Mouse (Mus musculus) forebrain, postnatal 0 days (tissue): ENCODE measurements around the gene Afap1. TPM values are rescaled to one million over a fixed set of nuclear protein-coding genes. Genes with fewer than 3 reads are reported as not detected.

Experiments used
- ATAC-seq: fragments of 200-750 bp; cut with Nextera tagmentation; 2 replicates; pipeline ENCODE4 v1.8.0; 2017; ENCODE audit warnings: mild to moderate bottlenecking, moderate library complexity
- DNase-seq: peaks from one replicate; pipeline ENCODE4 v3.0.0-alpha.2; 2015
- H3K27ac ChIP-seq: fragments of 300-500 bp; sonication (generic); 2 replicates; pipeline ENCODE4 v1.5.1; 2014; ENCODE audit warnings: low read depth, mild to moderate bottlenecking, antibody characterized with exemption, low read length, moderate library complexity, mixed read lengths
- H3K27me3 ChIP-seq: fragments of 300-500 bp; sonication (generic); 2 replicates; pipeline ENCODE4 v1.6.1; 2014; ENCODE audit warnings: mild to moderate bottlenecking, low read length, mixed read lengths; ENCODE audit not compliant: insufficient read depth
- H3K36me3 ChIP-seq: fragments of 300-500 bp; sonication (generic); 2 replicates; pipeline ENCODE4 v1.6.1; 2014; ENCODE audit warnings: mild to moderate bottlenecking, moderate library complexity; ENCODE audit not compliant: insufficient read depth
- H3K4me1 ChIP-seq: fragments of 300-500 bp; sonication (generic); 2 replicates; pipeline ENCODE4 v1.6.1; 2014; ENCODE audit warnings: antibody characterized with exemption; ENCODE audit not compliant: insufficient read depth
- H3K4me2 ChIP-seq: fragments of 300-500 bp; sonication (generic); 2 replicates; pipeline ENCODE4 v1.6.1; 2014; ENCODE audit warnings: low read depth, mild to moderate bottlenecking, moderate library complexity
- H3K4me3 ChIP-seq: fragments of 300-500 bp; sonication (generic); 2 replicates; pipeline ENCODE4 v1.5.1; 2014; ENCODE audit warnings: low read depth, low read length, mixed read lengths
- H3K9ac ChIP-seq: fragments of 300-500 bp; sonication (generic); 2 replicates; pipeline ENCODE4 v1.6.1; 2014; ENCODE audit warnings: mild to moderate bottlenecking
- H3K9me3 ChIP-seq: fragments of 300-500 bp; sonication (generic); 2 replicates; pipeline ENCODE4 v1.6.1; 2016; ENCODE audit warnings: low read length
- CTCF ChIP-seq: sonication (generic); IDR thresholded peaks from 2 replicates; pipeline ENCODE4 v1.5.1; 2016; ENCODE audit warnings: antibody characterized with exemption, control low read depth, low read depth
- WGBS: fragments of 180-500 bp; shearing (Covaris S2); extraction: QIAGEN DNeasy Blood & Tissue Kit; methylation state at CpG from one replicate; pipeline ENCODE4 v1.1.7; 2014; 5-methylcytosine and 5-hydroxymethylcytosine counted together
- polyA plus RNA-seq: library from polyadenylated mRNA; unstranded; fragments of >200 nt; fragmentation: Nextera tagmentation; extraction: Ambion mirVana; gene quantifications from 2 replicates; pipeline ENCODE4 v1.2.1, GENCODE M21; 2015
- total RNA-seq: library from RNA; depleted of rRNA; stranded (reverse); fragments of >200 nt; gene quantifications from 2 replicates; pipeline ENCODE4 v1.2.3, GENCODE M21; 2014

The Afap1 gene
- total and polyA plus RNA-seq, 2 experiments from 2014 or later = 48.2 to 49.3 TPM

DNA sequence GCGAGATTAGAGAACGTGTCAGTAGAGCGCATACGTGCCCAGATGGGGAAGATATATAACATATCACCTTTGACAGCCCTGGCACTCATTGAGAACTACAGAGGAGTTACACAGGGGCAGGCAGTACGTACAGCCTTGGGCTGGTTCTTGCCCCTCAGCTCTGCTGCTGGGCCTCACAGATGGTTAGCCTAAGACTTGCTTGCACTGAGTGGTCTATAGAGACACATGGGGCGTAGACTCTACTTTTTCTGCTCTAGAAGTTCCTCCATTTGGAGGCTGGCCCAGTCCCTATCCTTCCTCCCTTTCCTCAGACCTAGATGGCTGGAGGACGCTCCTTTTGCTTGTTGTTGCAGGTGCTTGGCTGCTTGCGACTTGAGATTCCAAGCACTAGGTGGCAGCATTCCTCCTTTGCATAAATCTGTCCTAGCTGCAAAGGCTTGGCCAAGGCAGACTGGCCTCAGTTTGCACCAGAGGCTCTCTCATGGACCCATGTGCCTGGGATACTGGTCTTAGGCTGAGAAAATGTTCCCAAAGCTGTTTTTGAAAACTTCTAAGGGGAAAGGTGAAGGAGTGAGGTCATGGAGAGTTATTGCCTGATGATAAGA, 22.6 kb upstream of the Afap1 start:
- 54% methylated on average over 8 of the region's 8 CpGs for WGBS
- peak; percentile 80 for ATAC-seq
- no peaks in the 10 kb centered on the region for H3K36me3 ChIP-seq
- H3K27me3 ChIP-seq = no peaks in the 10 kb centered on the region; the same call in 1 of the 2 replicates
- no peaks in the 10 kb centered on the region for H3K4me1 ChIP-seq
- H3K4me3 ChIP-seq = no peak overlapping the region
- no peak overlapping the region for H3K27ac ChIP-seq
- TF ChIP-seq CTCF = peak; percentile 97
- H3K4me2 ChIP-seq = no peak overlapping the region
- H3K9me3 ChIP-seq = no peaks in the 10 kb centered on the region
- DNase-seq = peak; percentile 90
- H3K9ac ChIP-seq = no peak overlapping the region

DNA sequence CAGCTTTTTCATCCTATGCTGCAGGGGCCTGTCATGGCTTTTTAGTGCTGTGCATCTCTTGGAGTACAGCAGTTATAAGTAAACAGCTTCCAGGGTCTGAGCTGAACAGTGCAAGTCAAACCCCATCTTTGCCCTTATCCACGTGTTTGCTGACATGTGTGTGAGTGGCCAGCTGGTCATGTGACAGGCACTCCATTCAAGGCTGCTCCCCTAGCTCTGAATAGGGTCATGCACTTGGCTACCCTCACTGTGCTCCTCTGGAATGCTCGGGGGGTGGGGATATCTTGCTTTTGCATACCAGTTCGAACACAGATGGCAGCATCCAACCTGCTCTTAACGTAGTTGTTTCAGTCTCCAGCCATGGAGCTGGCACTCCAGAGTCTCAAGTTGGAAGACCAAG, 19.7 kb upstream of the Afap1 start:
- 25% methylated on average over 4 of the region's 4 CpGs for WGBS
- TF ChIP-seq CTCF = no peak
- H3K36me3 ChIP-seq = no peaks in the 10 kb centered on the region

DNA sequence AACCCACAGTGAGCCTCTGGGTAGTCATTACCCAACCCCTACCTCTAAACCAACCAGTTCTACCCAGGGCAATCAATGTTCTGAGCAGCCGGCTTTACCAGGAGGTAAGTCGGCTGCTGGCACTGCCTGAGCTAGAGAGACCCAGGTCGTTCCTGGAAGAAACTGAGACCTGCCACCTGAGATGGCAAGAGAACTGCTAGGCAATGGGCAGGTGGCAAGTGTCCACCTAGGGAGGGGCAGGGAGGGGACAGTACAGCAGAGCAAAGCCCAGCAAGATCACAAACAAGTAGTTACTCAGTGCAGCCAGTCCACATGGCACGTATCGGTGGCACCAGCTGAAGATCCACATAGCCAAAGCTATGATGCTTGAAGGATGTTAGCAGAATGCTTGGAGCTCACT, 16.9 kb upstream of the Afap1 start:
- H3K9ac ChIP-seq = no peak overlapping the region
- H3K9me3 ChIP-seq = no peaks in the 10 kb centered on the region
- no peak for DNase-seq
- no peak for ATAC-seq
- H3K4me1 ChIP-seq = peaks cover 16% of the 10 kb centered on the region
- no peak for TF ChIP-seq CTCF
- WGBS = 89% methylated on average over 5 of the region's 5 CpGs
- no peak overlapping the region for H3K4me2 ChIP-seq
- no peaks in the 10 kb centered on the region for H3K36me3 ChIP-seq
- H3K4me3 ChIP-seq = no peak overlapping the region
- no peaks in the 10 kb centered on the region; the same call in 1 of the 2 replicates for H3K27me3 ChIP-seq
- no peak overlapping the region for H3K27ac ChIP-seq

More for the DNA sequence above, 19.7 kb upstream of the Afap1 start:
- Histone ChIP-seq H3K4me1 (no peaks in the 10 kb centered on the region), H3K9ac (no peak overlapping the region), H3K27ac (no peak overlapping the region), H3K27me3 (no peaks in the 10 kb centered on the region; the same call in 1 of the 2 replicates), H3K4me2 (no peak overlapping the region), H3K9me3 (no peaks in the 10 kb centered on the region), H3K4me3 (no peak overlapping the region)
- ATAC-seq (no peak), DNase-seq (no peak)

DNA sequence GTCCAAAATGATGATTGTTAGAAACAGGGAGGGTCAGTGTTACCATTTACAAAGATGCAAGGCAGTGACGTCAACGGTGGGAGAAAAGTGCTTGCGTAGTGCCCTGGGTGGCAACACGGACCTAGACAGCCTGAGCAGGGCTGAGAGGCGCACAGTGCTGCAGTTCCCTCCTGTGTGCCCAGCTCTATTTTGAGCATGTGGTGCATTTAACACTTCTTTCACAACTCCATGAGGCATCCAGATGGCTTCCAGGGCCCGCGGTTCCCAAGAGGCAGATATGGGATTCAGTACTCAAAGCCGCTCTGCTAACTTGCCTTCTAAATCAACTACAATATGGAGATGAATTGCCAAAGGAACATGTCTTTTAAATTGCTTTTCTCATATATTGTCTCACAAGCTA, 13.9 kb upstream of the Afap1 start:
- TF ChIP-seq CTCF = no peak
- H3K9me3 ChIP-seq = no peaks in the 10 kb centered on the region
- H3K4me1 ChIP-seq = peaks cover 16% of the 10 kb centered on the region
- DNase-seq (peak; percentile 89), ATAC-seq (peak; percentile 96)
- no peak overlapping the region for H3K27ac ChIP-seq
- H3K27me3 ChIP-seq = no peaks in the 10 kb centered on the region; the same call in 1 of the 2 replicates
- H3K4me2 ChIP-seq = no peak overlapping the region
- WGBS = 60% methylated on average over 8 of the region's 8 CpGs
- no peak overlapping the region for H3K9ac ChIP-seq
- no peaks in the 10 kb centered on the region for H3K36me3 ChIP-seq
- H3K4me3 ChIP-seq = no peak overlapping the region

DNA sequence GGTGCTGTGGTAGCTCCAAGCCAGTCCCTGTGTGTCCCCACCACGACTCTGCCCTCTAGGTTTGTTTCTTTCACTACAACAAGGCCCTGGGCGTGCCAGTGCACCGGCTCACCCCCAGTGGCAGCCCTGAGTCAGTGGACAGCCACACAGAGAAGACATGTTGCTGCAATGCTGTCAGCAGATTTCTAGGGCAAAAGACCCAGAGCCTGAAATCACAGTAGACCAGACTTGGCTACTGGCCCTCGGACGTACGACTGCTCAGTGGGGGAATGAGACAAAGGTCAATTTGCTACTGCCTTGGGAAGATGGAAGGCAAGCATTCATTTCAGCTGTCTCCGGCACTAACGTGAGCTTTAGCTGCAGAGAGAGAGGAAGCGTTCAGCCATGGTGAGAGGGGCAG, 10.7 kb upstream of the Afap1 start:
- ATAC-seq = no peak
- Histone ChIP-seq H3K9me3 (no peaks in the 10 kb centered on the region), H3K4me3 (no peak overlapping the region), H3K27me3 (no peaks in the 10 kb centered on the region), H3K9ac (no peak overlapping the region), H3K4me2 (no peak overlapping the region), H3K27ac (no peak overlapping the region), H3K4me1 (peaks cover 16% of the 10 kb centered on the region), H3K36me3 (no peaks in the 10 kb centered on the region)
- 59% methylated on average over 9 of the region's 9 CpGs for WGBS
- DNase-seq = no peak
- TF ChIP-seq CTCF = no peak

DNA sequence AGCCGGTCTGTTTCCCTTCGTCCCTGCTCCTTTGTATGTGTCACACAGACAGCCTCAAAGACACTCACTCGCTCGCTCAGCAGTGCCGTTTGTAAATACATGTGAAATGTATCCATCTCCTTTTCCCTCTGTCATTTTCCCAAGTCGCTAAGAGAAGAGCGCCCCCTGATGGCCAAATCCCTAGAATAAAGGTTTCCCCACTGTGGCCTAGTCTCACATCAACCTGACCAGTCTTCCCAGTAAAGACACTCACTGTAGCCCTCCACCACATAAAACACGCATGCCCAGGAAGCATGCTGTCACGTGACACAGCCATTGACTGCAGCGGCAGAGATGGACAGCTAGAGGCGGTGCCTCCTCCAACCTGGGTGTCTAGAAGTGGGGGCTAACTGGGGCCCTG, 8.9 kb upstream of the Afap1 start:
- H3K27me3 ChIP-seq = no peaks in the 10 kb centered on the region
- no peak overlapping the region for H3K27ac ChIP-seq
- H3K4me1 ChIP-seq = 0 out of 2 replicates have a peak, but pooled peaks cover 8% of the 10 kb centered on the region
- no peak overlapping the region for H3K4me3 ChIP-seq
- DNase-seq (peak; percentile 58), ATAC-seq (peak; percentile 36; the same call in 1 of the 2 replicates)
- H3K36me3 ChIP-seq = no peaks in the 10 kb centered on the region
- no peaks in the 10 kb centered on the region for H3K9me3 ChIP-seq
- 35% methylated on average over 11 of the region's 11 CpGs for WGBS
- no peak overlapping the region for H3K9ac ChIP-seq
- no peak overlapping the region for H3K4me2 ChIP-seq
- peak; percentile 62 for TF ChIP-seq CTCF

DNA sequence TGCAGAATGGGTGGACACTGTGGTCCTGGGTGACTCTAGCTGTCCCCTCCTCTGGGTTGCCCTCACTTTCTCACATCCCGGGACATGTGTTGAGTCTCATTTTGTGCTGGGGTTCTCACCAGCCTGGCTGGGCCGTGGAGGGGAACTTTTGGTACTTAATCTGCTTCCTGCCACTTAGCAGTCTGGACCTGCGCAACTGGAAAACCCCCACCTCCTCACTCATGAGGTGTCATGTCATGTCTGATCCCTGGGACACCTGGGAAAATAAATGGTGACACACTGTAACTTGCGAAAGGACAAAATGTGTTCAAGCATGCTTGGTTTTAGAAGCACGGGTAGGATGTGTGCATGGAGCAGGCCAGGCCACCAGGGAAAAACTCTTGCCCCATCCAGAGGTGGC, 8.4 kb upstream of the Afap1 start:
- ATAC-seq (no peak), DNase-seq (no peak)
- Histone ChIP-seq H3K27ac (no peak overlapping the region), H3K4me2 (no peak overlapping the region), H3K27me3 (no peaks in the 10 kb centered on the region), H3K9ac (no peak overlapping the region), H3K36me3 (no peaks in the 10 kb centered on the region), H3K9me3 (no peaks in the 10 kb centered on the region), H3K4me3 (no peak overlapping the region), H3K4me1 (0 out of 2 replicates have a peak, but pooled peaks cover 7% of the 10 kb centered on the region)
- TF ChIP-seq CTCF = no peak
- 91% methylated on average over 5 of the region's 5 CpGs for WGBS
